In genomic region chr8:49825000-49825399, GRCm38 (mm10) we compare ENCODE assay signal across 30 mouse cellular contexts.
DNase-seq lines count a peak whose midpoint lies in the region; ATAC-seq and TF ChIP-seq lines count a peak whose summit lies in the region.
"Had no signal": no experiment of that assay in that cellular context is flagged by ENCODE, and none has a peak within 500 bp of the region (broad histone marks: within the 10 kb centered on the region; RNA-seq: fewer than 3 reads in every experiment).

No protein-coding gene starts in this region.

- H3K27me3 ChIP-seq in hindbrain, postnatal 0 days (ENCODE audit: insufficient read depth, low read length) = no peaks in the 10 kb centered on the region
- H3K27me3 ChIP-seq in hindbrain, embryonic 14.5 days (ENCODE audit: control insufficient read depth, insufficient read depth, low read length) = 0 out of 2 replicates have a peak, but pooled peaks cover 3% of the 10 kb centered on the region
- H3K27me3 ChIP-seq: embryonic facial prominence, embryonic 15.5 days; heart, embryonic 15.5 days; hindbrain, embryonic 12.5 days; liver, embryonic 12.5 days; midbrain, embryonic 12.5 days; neural tube, embryonic 13.5 days had no signal

- H3K4me2 ChIP-seq in hindbrain, postnatal 0 days (ENCODE audit: low read depth, low read length) = no peak overlapping the region
- no peak overlapping the region for H3K4me2 ChIP-seq in hindbrain, embryonic 14.5 days (replicated peaks)
- H3K4me2 ChIP-seq: embryonic facial prominence, embryonic 15.5 days; heart, embryonic 15.5 days; hindbrain, embryonic 12.5 days; liver, embryonic 12.5 days; midbrain, embryonic 12.5 days; neural tube, embryonic 13.5 days had no signal

- TF ChIP-seq CTCF in hindbrain, postnatal 0 days (IDR thresholded peaks at IDR 0.05; ENCODE audit: low read depth) = no peak

- peak; percentile 62; the same call in 1 of the 2 replicates for ATAC-seq in hindbrain, postnatal 0 days
- no peak for ATAC-seq in hindbrain, embryonic 14.5 days (ENCODE audit: low FRiP score)
- ATAC-seq: liver, embryonic 12.5 days; liver, postnatal 0 days had no signal

- H3K4me3 ChIP-seq in hindbrain, postnatal 0 days (ENCODE audit: low read length) = no peak overlapping the region
- no peak overlapping the region for H3K4me3 ChIP-seq in hindbrain, embryonic 14.5 days (replicated peaks; ENCODE audit: low read length)
- H3K4me3 ChIP-seq: embryonic facial prominence, embryonic 10.5 days; embryonic facial prominence, embryonic 15.5 days; heart, embryonic 10.5 days; heart, embryonic 15.5 days; hindbrain, embryonic 12.5 days; layer of hippocampus, adult 2 months; left cerebral cortex, adult 2 months; liver, embryonic 12.5 days; midbrain, embryonic 12.5 days; neural tube, embryonic 13.5 days had no signal

- H3K9me3 ChIP-seq in hindbrain, postnatal 0 days (ENCODE audit: low read length) = no peaks in the 10 kb centered on the region
- no peaks in the 10 kb centered on the region for H3K9me3 ChIP-seq in hindbrain, embryonic 14.5 days (ENCODE audit: control insufficient read depth, low read length)
- H3K9me3 ChIP-seq: embryonic facial prominence, embryonic 10.5 days; embryonic facial prominence, embryonic 15.5 days; G1E; heart, embryonic 10.5 days; heart, embryonic 15.5 days; hindbrain, embryonic 12.5 days; liver, embryonic 12.5 days; midbrain, embryonic 12.5 days; neural tube, embryonic 13.5 days had no signal

- no peaks in the 10 kb centered on the region for H3K4me1 ChIP-seq in hindbrain, postnatal 0 days (ENCODE audit: insufficient read depth, low read length)
- H3K4me1 ChIP-seq in hindbrain, embryonic 14.5 days (replicated peaks; ENCODE audit: control insufficient read depth, insufficient read depth, low read length) = 0 out of 2 replicates have a peak, but pooled peaks cover 4% of the 10 kb centered on the region
- H3K4me1 ChIP-seq: embryonic facial prominence, embryonic 10.5 days; embryonic facial prominence, embryonic 15.5 days; heart, embryonic 10.5 days; heart, embryonic 15.5 days; hindbrain, embryonic 12.5 days; liver, embryonic 12.5 days; neural tube, embryonic 13.5 days had no signal

- WGBS in hindbrain, postnatal 0 days = 64% methylated on average over 5 of the region's 5 CpGs
- WGBS in hindbrain, embryonic 14.5 days = 75% methylated on average over 5 of the region's 5 CpGs

- peak; percentile 2 for DNase-seq in cerebellum, adult 11-12 months
- no peak for DNase-seq in cerebellum, adult 11 months
- DNase-seq in hindbrain, postnatal 0 days (ENCODE audit: low spot score) = peak; percentile 40
- no peak for DNase-seq in hindbrain, embryonic 14.5 days (ENCODE audit: low spot score)
- DNase-seq in cerebellum, adult 9-10 months = peak; percentile 3
- peak; percentile 47 to 52 for DNase-seq in cerebellum, postnatal 36 days
- no peak for DNase-seq in adrenal gland, adult 18-20 months (ENCODE audit: low spot score in 2 of 2)
- DNase-seq: adrenal gland, postnatal 14 days; gastrocnemius, postnatal 25 days; heart, adult 11 months; heart, postnatal 36 days; kidney, adult 2 months; kidney, postnatal 36 days; liver, postnatal 0 days; lung, postnatal 36 days; right cerebral cortex, postnatal 4 days; thymus, adult 2 months; thymus, postnatal 36 days had no signal

- no peak overlapping the region for H3K9ac ChIP-seq in hindbrain, postnatal 0 days (replicated peaks; ENCODE audit: low read length)
- no peak overlapping the region for H3K9ac ChIP-seq in hindbrain, embryonic 14.5 days
- H3K9ac ChIP-seq: embryonic facial prominence, embryonic 15.5 days; heart, embryonic 15.5 days; hindbrain, embryonic 12.5 days; liver, embryonic 12.5 days; liver, postnatal 0 days; midbrain, embryonic 12.5 days; neural tube, embryonic 13.5 days had no signal

- no peaks in the 10 kb centered on the region for H3K36me3 ChIP-seq in hindbrain, postnatal 0 days (ENCODE audit: insufficient read depth, low read length)
- no peaks in the 10 kb centered on the region for H3K36me3 ChIP-seq in hindbrain, embryonic 14.5 days (replicated peaks; ENCODE audit: control insufficient read depth, insufficient read depth)
- H3K36me3 ChIP-seq: embryonic facial prominence, embryonic 10.5 days; embryonic facial prominence, embryonic 15.5 days; G1E; heart, embryonic 10.5 days; heart, embryonic 15.5 days; hindbrain, embryonic 12.5 days; liver, embryonic 12.5 days; midbrain, embryonic 12.5 days; neural tube, embryonic 13.5 days had no signal

- no peak overlapping the region for H3K27ac ChIP-seq in hindbrain, postnatal 0 days
- H3K27ac ChIP-seq in hindbrain, embryonic 14.5 days = no peak overlapping the region
- H3K27ac ChIP-seq: embryonic facial prominence, embryonic 10.5 days; embryonic facial prominence, embryonic 15.5 days; heart, embryonic 10.5 days; heart, embryonic 15.5 days; hindbrain, embryonic 12.5 days; layer of hippocampus, adult 2 months; left cerebral cortex, adult 2 months; liver, embryonic 12.5 days; midbrain, embryonic 12.5 days; neural tube, embryonic 13.5 days; stomach, postnatal 0 days had no signal

Comparison
In these comparisons a context has a peak if more than half of its experiments do, and no peak if none do; other contexts are left out.
1. DNase-seq: peak in cerebellum, adult 11-12 months (single experiment), hindbrain, postnatal 0 days (single experiment), cerebellum, adult 9-10 months (single experiment) and cerebellum, postnatal 36 days (2 of 2); none in cerebellum, adult 11 months (single experiment), hindbrain, embryonic 14.5 days (single experiment) and adrenal gland, adult 18-20 months (0 of 2).